Mouse (Mus musculus) gastrocnemius, postnatal 25 days (tissue): ENCODE results near the gene Tmem183a. TPM values are rescaled to one million over a fixed set of nuclear protein-coding genes. Genes with fewer than 3 reads are reported as not detected.

Experiments used
- DNase-seq: peaks from one replicate; pipeline ENCODE4 v3.0.0; 2022
- long read RNA-seq, 2 experiments: library from polyadenylated mRNA; stranded (forward); transcript quantifications; one replicate each; pipeline ENCODE4 v2.0.0; 2021
- total RNA-seq, 2 experiments: library from RNA; stranded (reverse); gene quantifications; 1 replicate in 1 of 2; 2 replicates in 1 of 2; pipeline ENCODE4 v1.2.3; 2021

Tmem183a gene
- 10 to 100 TPM; 13.2 to 15.1 TPM for total RNA-seq
- long read RNA-seq, experiment 1, transcript Tmem183a-205 (9 exons, 1,689 nt) = major isoform, 6 of 12 reads
- long read RNA-seq, experiment 1, partial matches to known transcripts = 1 of 12 reads
- long read RNA-seq, experiment 1, other reads (novel, unspliced or antisense) = 3 of 12 reads
- long read RNA-seq, experiment 2, transcript Tmem183a-201 (8 exons, 3,149 nt) = major isoform, 8 of 18 reads
- long read RNA-seq, experiment 2, partial matches to known transcripts = 0 of 18 reads
- long read RNA-seq, experiment 2, other reads (novel, unspliced or antisense) = 6 of 18 reads

- peak; percentile 96 for DNase-seq
Measured at GRCm38 (mm10) chr1:134361857-134362212, at the start of gene Tmem183a. Gene Tmem183a (minus strand): TSS chr1:134361979.

- DNase-seq = no peak
Measured at GRCm38 (mm10) chr1:134408080-134408479, 46.3 kb upstream of the Tmem183a start.

- DNase-seq = no peak
Measured at GRCm38 (mm10) chr1:134406414-134406771, 44.6 kb upstream of the Tmem183a start.

- peak; percentile 78 for DNase-seq
Measured at GRCm38 (mm10) chr1:134405509-134406413, 44.0 kb upstream of the Tmem183a start, which contains the start of gene Cyb5r1. Gene Cyb5r1 (plus strand): TSS chr1:134405559.

- DNase-seq = no peak
Measured at GRCm38 (mm10) chr1:134399735-134400134, 38.0 kb upstream of the Tmem183a start.

- DNase-seq = no peak
Measured at GRCm38 (mm10) chr1:134398210-134398609, 36.4 kb upstream of the Tmem183a start.

GRCm38 (mm10) chr1:134393827-134394226 lies 32.0 kb upstream of the Tmem183a start:
- DNase-seq = no peak

- DNase-seq = no peak
Measured at GRCm38 (mm10) chr1:134385666-134386065, 23.9 kb upstream of the Tmem183a start, which contains the start of gene 4933406M09Rik. Gene 4933406M09Rik (plus strand): TSS chr1:134385940.

- DNase-seq = no peak
Measured at GRCm38 (mm10) chr1:134385176-134385575, 23.4 kb upstream of the Tmem183a start.

- DNase-seq = no peak
Measured at GRCm38 (mm10) chr1:134384581-134384980, 22.8 kb upstream of the Tmem183a start.

GRCm38 (mm10) chr1:134381795-134382625 lies 20.2 kb upstream of the Tmem183a start:
- DNase-seq = no peak

- DNase-seq = no peak
Measured at GRCm38 (mm10) chr1:134381051-134381450, 19.3 kb upstream of the Tmem183a start.

- DNase-seq = no peak
Measured at GRCm38 (mm10) chr1:134374124-134374523, 12.3 kb upstream of the Tmem183a start.

GRCm38 (mm10) chr1:134368777-134369337 lies 7.1 kb upstream of the Tmem183a start:
- DNase-seq = no peak

GRCm38 (mm10) chr1:134365491-134365890 lies 3.7 kb upstream of the Tmem183a start:
- DNase-seq = no peak

- no peak for DNase-seq
Measured at GRCm38 (mm10) chr1:134363194-134363593, 1.4 kb upstream of the Tmem183a start.

- no peak for DNase-seq
Measured at GRCm38 (mm10) chr1:134361195-134361856, 453 bp downstream of the Tmem183a start.

GRCm38 (mm10) chr1:134360656-134361055 lies 1.1 kb downstream of the Tmem183a start:
- no peak for DNase-seq

- DNase-seq = no peak
Measured at GRCm38 (mm10) chr1:134357461-134357860, 4.3 kb downstream of the Tmem183a start.

GRCm38 (mm10) chr1:134353326-134353725 lies 8.5 kb downstream of the Tmem183a start:
- no peak for DNase-seq

- DNase-seq = no peak
Measured at GRCm38 (mm10) chr1:134347791-134348190, 14.0 kb downstream of the Tmem183a start.
